16 mouse cellular contexts compared by ENCODE assay signal in genomic region chr5:123427556-123427955, GRCm38 (mm10).
"Had no signal": no experiment of that assay in that cellular context is flagged by ENCODE, and none has a peak within 500 bp of the region (broad histone marks: within the 10 kb centered on the region; RNA-seq: fewer than 3 reads in every experiment).

No protein-coding gene starts in this region.

- H3K27me3 ChIP-seq: limb, embryonic 15.5 days; megakaryocyte, embryonic 14.5 days; neural tube, embryonic 12.5 days had no signal

- H3K9ac ChIP-seq: limb, embryonic 15.5 days; liver, embryonic 14.5 days; neural tube, embryonic 12.5 days had no signal

- H3K27ac ChIP-seq: left cerebral cortex, adult 2 months; limb, embryonic 15.5 days; liver, embryonic 14.5 days; neural tube, embryonic 12.5 days had no signal

- H3K9me3 ChIP-seq: limb, embryonic 15.5 days; neural tube, embryonic 12.5 days had no signal

- H3K4me3 ChIP-seq: left cerebral cortex, adult 2 months; limb, embryonic 15.5 days; megakaryocyte, embryonic 14.5 days; myocyte; neural tube, embryonic 12.5 days had no signal

- DNase-seq: kidney, adult 2 months; kidney, postnatal 25 days; lung, adult 18-20 months; right cerebral cortex, postnatal 4 days; spleen, adult 18-20 months; thymus, adult 18-20 months; thymus, postnatal 14 days had no signal

- ATAC-seq: intestine, embryonic 16.5 days; midbrain, embryonic 16.5 days had no signal

- H3K4me2 ChIP-seq: limb, embryonic 15.5 days; midbrain, embryonic 11.5 days; neural tube, embryonic 12.5 days had no signal
